Mouse (Mus musculus) erythroblast, embryonic 14.5 days (primary cell): Measurements from ENCODE around the gene Nedd1. TPM values are rescaled to one million over a fixed set of nuclear protein-coding genes. Genes with fewer than 3 reads are reported as not detected.

Experiments
- H3K27me3 ChIP-seq: 2 replicates; pipeline ENCODE4 v1.6.1; 2012; ENCODE audit warnings: inconsistent platforms; ENCODE audit not compliant: control insufficient read depth
- H3K36me3 ChIP-seq: 2 replicates; pipeline ENCODE4 v1.6.1; 2012; ENCODE audit warnings: mild to moderate bottlenecking, inconsistent platforms; ENCODE audit not compliant: control insufficient read depth
- H3K4me1 ChIP-seq: 2 replicates; pipeline ENCODE4 v1.6.1; 2012; ENCODE audit warnings: inconsistent platforms; ENCODE audit not compliant: control insufficient read depth
- H3K4me3 ChIP-seq: replicated peaks from 2 replicates; pipeline ENCODE3; 2012; ENCODE audit warnings: moderate library complexity, mild to moderate bottlenecking, inconsistent platforms
- H3K9me3 ChIP-seq: 2 replicates; pipeline ENCODE4 v1.6.1; 2012; ENCODE audit warnings: low read length, inconsistent platforms, mixed read lengths; ENCODE audit not compliant: control insufficient read depth
- GATA1 ChIP-seq: IDR thresholded peaks from 2 replicates; pipeline ENCODE4 v1.6.1; 2012; ENCODE audit warnings: low read length, inconsistent platforms, mixed read lengths
- TAL1 ChIP-seq: IDR thresholded peaks from 3 replicates; pipeline ENCODE4 v1.6.1; 2012; ENCODE audit warnings: low read length, inconsistent platforms, mixed read lengths
- polyA plus RNA-seq: library from polyadenylated mRNA; stranded (reverse); fragments of >175 nt; gene quantifications from 2 replicates; pipeline ENCODE4 v1.2.3, GENCODE M21; 2012

The Nedd1 gene
- polyA plus RNA-seq, 1 experiment, result 0.26 TPM

DNA sequence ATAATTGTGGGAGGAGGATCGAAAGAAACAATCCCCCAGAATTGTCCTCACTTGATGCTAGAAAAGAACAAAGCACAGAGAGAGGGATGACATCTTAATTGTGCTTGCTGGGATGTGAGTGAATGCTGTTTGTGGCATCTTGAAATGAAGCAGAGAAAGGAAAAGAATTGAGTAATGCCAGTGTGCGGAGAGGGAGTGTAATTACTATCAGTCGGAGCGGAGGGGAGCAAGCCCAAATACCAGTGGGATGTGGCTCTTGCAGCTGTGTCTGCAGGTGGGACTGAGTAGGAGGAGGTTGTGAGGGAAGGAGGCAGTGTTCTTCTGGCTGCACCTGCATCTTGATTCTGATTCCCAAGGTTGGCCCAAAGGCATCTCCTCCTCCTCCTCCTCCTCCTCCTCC lies 69.0 kb downstream of the Nedd1 start:
- no peaks in the 10 kb centered on the region for H3K4me1 ChIP-seq
- no peaks in the 10 kb centered on the region for H3K27me3 ChIP-seq
- no peaks in the 10 kb centered on the region for H3K9me3 ChIP-seq
- no peak overlapping the region for H3K4me3 ChIP-seq
- no peak for TF ChIP-seq TAL1
- no peak for TF ChIP-seq GATA1
- H3K36me3 ChIP-seq, result no peaks in the 10 kb centered on the region

DNA sequence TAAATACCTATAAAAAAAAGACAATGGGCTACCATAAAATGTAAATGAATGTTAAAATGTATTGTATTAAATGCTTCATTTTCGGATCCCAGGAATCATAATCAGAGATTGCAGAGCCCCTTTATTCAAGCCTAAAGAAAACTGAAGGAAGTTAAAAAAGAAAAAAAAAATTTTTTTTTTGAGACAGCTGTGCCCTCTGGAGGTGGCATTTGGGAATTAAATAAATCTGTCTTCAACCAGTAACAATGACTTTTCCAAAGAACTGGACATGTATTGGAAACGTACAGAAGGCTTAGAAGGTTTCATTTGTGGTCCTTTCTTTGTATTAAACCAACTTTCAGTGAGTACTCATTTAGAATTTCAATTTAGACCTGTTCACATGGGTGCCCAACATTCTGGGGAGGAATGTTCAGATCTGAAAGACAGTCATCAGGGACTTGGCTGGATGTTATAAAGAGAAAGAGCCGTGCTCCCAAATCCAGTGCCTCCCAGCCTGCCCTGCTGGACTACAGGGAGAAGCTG lies 69.8 kb downstream of the Nedd1 start:
- Histone ChIP-seq H3K27me3 (no peaks in the 10 kb centered on the region), H3K4me3 (no peak overlapping the region), H3K9me3 (no peaks in the 10 kb centered on the region), H3K36me3 (no peaks in the 10 kb centered on the region), H3K4me1 (no peaks in the 10 kb centered on the region)
- no peak for TF ChIP-seq GATA1
- TF ChIP-seq TAL1, result no peak

DNA sequence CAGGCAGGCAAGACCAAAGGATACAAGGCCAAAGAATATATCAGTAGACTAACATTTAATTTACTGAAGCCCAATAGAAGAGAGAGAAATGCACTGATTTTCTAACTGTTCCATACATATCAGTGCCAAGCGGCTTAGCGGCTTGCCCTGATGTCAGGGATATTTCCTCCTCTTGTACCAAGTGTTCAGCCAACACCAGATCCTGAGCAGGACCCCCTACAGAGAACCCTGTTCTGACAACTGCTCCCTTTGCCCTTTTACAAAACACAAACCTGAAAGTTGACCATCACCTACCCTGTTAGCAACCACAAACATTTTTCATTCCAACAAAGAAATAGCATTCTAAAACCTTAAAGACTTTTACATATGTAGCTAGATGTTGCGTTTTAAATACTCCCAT lies 71.0 kb downstream of the Nedd1 start:
- Histone ChIP-seq H3K4me3 (no peak overlapping the region), H3K9me3 (no peaks in the 10 kb centered on the region), H3K27me3 (no peaks in the 10 kb centered on the region), H3K36me3 (no peaks in the 10 kb centered on the region), H3K4me1 (no peaks in the 10 kb centered on the region)
- TF ChIP-seq TAL1, result no peak
- no peak for TF ChIP-seq GATA1

DNA sequence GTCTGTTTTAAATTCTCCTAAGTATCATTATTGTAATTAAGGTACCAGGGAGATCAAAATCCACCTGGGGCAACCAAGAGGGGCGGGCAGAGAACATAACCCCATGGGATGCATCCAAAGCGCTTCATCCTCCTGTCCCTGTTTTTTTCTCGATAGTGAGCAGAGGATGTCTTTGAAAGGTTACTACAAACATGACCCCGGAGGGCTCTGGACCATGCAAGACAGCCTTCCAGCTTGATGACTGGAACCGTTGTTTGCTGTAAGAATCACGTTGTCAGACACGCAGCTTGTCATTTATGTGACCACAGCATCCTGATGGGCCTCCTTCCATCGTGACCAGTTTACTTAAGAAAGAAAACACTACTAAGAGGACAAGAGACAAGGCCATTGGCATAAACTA lies 73.1 kb downstream of the Nedd1 start:
- TF ChIP-seq GATA1 (no peak), TAL1 (no peak)
- no peaks in the 10 kb centered on the region for H3K9me3 ChIP-seq
- H3K36me3 ChIP-seq, result no peaks in the 10 kb centered on the region
- no peak overlapping the region for H3K4me3 ChIP-seq
- no peaks in the 10 kb centered on the region for H3K4me1 ChIP-seq
- H3K27me3 ChIP-seq, result no peaks in the 10 kb centered on the region

DNA sequence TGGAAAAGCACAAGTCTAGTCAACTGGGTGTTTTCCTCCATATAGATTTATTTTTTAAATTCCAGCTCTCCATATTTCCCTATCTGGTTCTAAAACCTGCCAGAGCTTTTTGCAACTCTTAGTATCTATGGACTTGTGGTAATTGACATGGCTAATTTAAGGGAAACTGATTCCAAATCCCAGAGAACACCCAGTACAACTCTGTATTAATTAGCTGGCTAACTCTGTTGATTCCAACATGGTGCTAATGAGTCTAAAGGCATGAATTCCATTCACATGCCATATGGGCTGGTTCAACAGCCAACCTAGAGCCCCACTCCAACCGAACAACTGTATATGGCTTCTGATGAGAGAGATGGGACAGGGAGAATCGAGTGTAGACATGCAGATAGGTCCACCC lies 74.5 kb downstream of the Nedd1 start:
- Histone ChIP-seq H3K36me3 (no peaks in the 10 kb centered on the region), H3K27me3 (no peaks in the 10 kb centered on the region), H3K4me1 (no peaks in the 10 kb centered on the region), H3K4me3 (no peak overlapping the region), H3K9me3 (no peaks in the 10 kb centered on the region)
- TF ChIP-seq GATA1 (no peak), TAL1 (no peak)

DNA sequence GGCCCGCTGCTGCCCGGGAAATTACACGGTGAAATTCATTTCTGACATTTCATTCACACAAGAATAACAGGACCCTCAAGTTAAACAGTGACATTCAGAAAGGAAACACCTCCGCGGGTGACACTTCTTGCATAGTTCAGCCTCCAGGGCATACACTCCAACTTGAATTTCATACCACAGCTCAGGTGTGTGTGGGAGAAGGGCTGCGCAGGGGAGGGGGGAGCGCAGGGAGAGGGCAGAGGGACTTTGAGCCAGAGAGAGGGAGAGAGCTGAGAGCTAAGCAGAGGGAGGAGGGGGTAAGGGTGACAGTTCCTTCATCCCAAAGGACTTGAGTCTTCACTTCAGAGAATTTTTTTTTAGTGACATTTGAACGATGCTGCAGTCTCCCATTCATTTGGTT lies 78.2 kb downstream of the Nedd1 start:
- no peaks in the 10 kb centered on the region for H3K9me3 ChIP-seq
- H3K27me3 ChIP-seq, result no peaks in the 10 kb centered on the region
- H3K36me3 ChIP-seq, result no peaks in the 10 kb centered on the region
- no peaks in the 10 kb centered on the region for H3K4me1 ChIP-seq
- no peak for TF ChIP-seq TAL1
- no peak for TF ChIP-seq GATA1
- H3K4me3 ChIP-seq, result no peak overlapping the region

DNA sequence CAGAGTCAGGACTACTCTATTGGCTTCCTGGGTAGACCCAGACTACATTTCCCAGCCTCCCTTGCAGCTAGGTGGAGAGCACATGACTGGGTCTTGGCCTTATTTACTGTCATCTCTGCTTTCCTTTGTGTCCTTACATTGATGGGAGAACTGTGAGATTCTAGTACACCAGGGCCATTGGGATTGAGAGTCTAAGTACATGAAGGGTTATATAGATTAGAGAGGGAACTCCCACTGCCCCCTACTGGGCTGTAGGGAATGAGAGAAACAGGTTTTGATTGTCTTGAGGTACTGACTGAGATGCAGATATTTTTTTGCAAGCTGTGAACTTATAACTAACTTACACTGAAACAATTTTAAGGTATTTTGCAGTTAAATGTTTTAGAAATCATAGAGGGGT lies 81.2 kb downstream of the Nedd1 start:
- H3K4me1 ChIP-seq, result no peaks in the 10 kb centered on the region
- H3K9me3 ChIP-seq, result no peaks in the 10 kb centered on the region
- no peak for TF ChIP-seq TAL1
- TF ChIP-seq GATA1, result no peak
- H3K36me3 ChIP-seq, result no peaks in the 10 kb centered on the region
- no peaks in the 10 kb centered on the region for H3K27me3 ChIP-seq
- H3K4me3 ChIP-seq, result no peak overlapping the region
